Mouse (Mus musculus) G1E (cell line): ENCODE data around the gene Ash1l.

Experiments used
- CTCF ChIP-seq: IDR thresholded peaks from 2 replicates; pipeline ENCODE4 v1.5.1; 2012; ENCODE audit warnings: low read depth, low read length, inconsistent platforms, mixed read lengths
- TAL1 ChIP-seq: conservative IDR thresholded peaks from 2 replicates; pipeline ENCODE4 v1.6.1; 2012; ENCODE audit warnings: low read depth, low read length, inconsistent platforms, mixed read lengths

DNA sequence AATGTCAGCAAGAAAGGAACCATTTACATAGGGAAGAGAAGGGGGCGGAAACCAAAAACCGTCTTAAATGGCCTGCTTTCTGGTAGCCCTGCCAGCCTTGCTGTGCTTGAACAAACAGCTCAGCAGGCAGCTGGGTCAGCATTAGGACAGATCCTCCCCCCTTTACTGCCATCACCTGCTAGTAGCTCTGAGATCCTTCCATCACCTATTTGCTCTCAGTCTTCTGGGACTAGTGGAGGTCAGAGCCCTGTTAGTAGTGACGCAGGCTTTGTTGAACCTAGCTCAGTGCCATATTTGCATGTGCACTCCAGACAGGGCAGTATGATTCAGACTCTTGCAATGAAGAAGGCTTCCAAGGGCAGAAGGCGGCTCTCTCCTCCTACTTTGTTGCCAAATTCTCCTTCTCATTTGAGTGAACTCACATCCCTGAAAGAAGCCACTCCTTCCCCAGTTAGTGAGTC is 33.5 kb downstream of the Ash1l start:
- TF ChIP-seq CTCF, result no peak
- TF ChIP-seq TAL1, result no peak
